Mouse (Mus musculus): ENCODE data around the gene Pde2a. TPM values are rescaled to one million over a fixed set of nuclear protein-coding genes. Genes with fewer than 3 reads are reported as not detected.
A peak's percentile ranks its signal among the peaks of the same experiment; 100 is the strongest.

Gene Pde2a
- polyA plus RNA-seq, 1 experiment: 49.3 TPM

DNA sequence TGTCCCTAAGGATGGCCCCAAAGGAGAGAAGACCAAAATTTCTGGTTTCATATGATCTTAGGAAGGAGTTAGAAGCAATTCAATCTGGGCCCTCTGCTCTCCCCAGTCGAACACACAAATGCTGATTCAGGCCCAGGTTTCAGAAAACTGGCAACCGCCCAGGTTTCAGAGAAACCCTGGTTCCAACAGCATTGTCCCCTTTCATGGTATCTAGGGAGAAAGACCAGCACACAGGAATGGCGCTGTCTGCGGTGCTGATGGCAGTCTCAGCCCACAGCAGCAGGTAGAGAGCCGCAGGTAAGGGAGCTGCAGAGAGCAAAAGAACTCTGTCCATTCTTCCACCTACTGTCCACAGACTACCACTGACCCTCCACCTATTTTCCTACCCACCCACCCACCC, 55.7 kb downstream of the Pde2a start:
- no peaks in the 10 kb centered on the region for H3K79me2 ChIP-seq (ENCODE audit: control insufficient read depth, insufficient read depth)
- H3K4me3 ChIP-seq: no peak overlapping the region
- H3K4me2 ChIP-seq (ENCODE audit: low read depth): no peak overlapping the region
- no peak overlapping the region for H3ac ChIP-seq (ENCODE audit: control insufficient read depth, insufficient read length)
- no peaks in the 10 kb centered on the region for H3K36me3 ChIP-seq (ENCODE audit: control insufficient read depth, insufficient read depth)
- TF ChIP-seq MAX (IDR thresholded peaks at IDR 0.05; ENCODE audit: low read depth): no peak
- TF ChIP-seq REST (IDR thresholded peaks at IDR 0.05; ENCODE audit: insufficient read depth, insufficient read length): peak; percentile 79
- TF ChIP-seq MYOD1 (IDR thresholded peaks at IDR 0.05; ENCODE audit: control insufficient read depth in 1 of 3, insufficient read length in 2 of 3, low read depth in 2 of 3): no peak
- H3K27me3 ChIP-seq (ENCODE audit: control insufficient read depth, insufficient read depth, insufficient read length): no peaks in the 10 kb centered on the region

DNA sequence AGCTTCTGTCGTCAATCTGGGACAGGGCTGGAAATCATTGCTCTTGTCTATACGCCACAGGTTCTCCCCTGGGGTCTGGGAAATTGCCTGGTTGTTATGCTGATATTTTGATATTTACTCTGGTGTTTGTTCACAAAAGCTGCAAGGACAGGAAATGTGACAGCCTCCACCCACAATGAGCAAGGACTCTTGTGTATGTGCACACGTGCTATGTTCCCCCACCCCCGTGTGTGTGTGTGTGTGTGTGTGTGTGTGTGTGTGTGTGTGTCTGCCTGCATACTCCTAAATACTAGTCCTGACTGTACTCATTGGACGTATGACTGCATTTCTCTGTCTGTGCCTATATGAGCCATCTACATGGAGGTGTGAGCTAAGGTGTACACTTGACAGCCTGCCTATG, 56.6 kb downstream of the Pde2a start:
- Histone ChIP-seq H3K79me2 (ENCODE audit: control insufficient read depth, insufficient read depth) (no peaks in the 10 kb centered on the region), H3K4me2 (ENCODE audit: low read depth) (no peak overlapping the region), H3ac (ENCODE audit: control insufficient read depth, insufficient read length) (no peak overlapping the region), H3K36me3 (ENCODE audit: control insufficient read depth, insufficient read depth) (no peaks in the 10 kb centered on the region), H3K27me3 (ENCODE audit: control insufficient read depth, insufficient read depth, insufficient read length) (no peaks in the 10 kb centered on the region), H3K4me3 (no peak overlapping the region)
- TF ChIP-seq MYOG (IDR thresholded peaks at IDR 0.05; ENCODE audit: control insufficient read depth in 1 of 3, insufficient read depth in 1 of 3, insufficient read length in 2 of 3, low read depth in 2 of 3) (no peak), USF1 (IDR thresholded peaks at IDR 0.05; ENCODE audit: low read depth) (no peak), E2F4 (IDR thresholded peaks at IDR 0.05; ENCODE audit: insufficient read depth) (no peak), TCF3 (IDR thresholded peaks at IDR 0.05; ENCODE audit: insufficient read length, low read depth) (no peak), MYOD1 (IDR thresholded peaks at IDR 0.05; ENCODE audit: control insufficient read depth in 1 of 3, insufficient read length in 2 of 3, low read depth in 2 of 3) (no peak), CEBPB (IDR thresholded peaks at IDR 0.05; ENCODE audit: insufficient read depth, poor library complexity, severe bottlenecking) (no peak), MAX (IDR thresholded peaks at IDR 0.05; ENCODE audit: low read depth) (no peak), POLR2A (IDR thresholded peaks at IDR 0.05; ENCODE audit: insufficient read length, low read depth) (no peak), REST (IDR thresholded peaks at IDR 0.05; ENCODE audit: insufficient read depth, insufficient read length) (no peak), POLR2AphosphoS2 (IDR thresholded peaks at IDR 0.05; ENCODE audit: insufficient read length, low read depth) (no peak), TCF12 (IDR thresholded peaks at IDR 0.05; ENCODE audit: insufficient read depth, poor library complexity, severe bottlenecking) (no peak), SRF (IDR thresholded peaks at IDR 0.05; ENCODE audit: control insufficient read depth, insufficient read length, low read depth) (no peak)

DNA sequence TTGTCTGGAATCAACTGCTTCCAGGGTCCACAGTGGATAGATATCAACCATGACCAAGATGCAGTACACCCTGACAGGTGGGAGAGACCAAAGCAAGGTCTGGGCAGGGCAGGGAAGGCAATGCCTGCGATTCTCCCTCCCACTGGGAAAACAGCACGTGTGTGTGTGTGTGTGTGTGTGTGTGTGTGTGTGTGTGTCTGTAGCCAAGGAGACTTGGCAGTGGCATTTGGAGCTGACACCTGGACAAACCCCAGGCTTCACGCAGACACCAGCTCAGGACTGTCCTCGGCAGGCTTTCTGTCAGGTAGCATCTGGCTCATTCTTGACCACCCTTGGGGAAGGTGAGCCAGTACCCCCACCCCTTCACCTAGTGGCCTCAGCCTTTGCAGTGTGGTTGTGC, 58.4 kb downstream of the Pde2a start:
- H3K36me3 ChIP-seq (ENCODE audit: control insufficient read depth, insufficient read depth): no peaks in the 10 kb centered on the region
- no peak overlapping the region for H3K4me3 ChIP-seq
- H3K27me3 ChIP-seq (ENCODE audit: control insufficient read depth, insufficient read depth, insufficient read length): no peaks in the 10 kb centered on the region
- no peak for TF ChIP-seq MYOD1 (IDR thresholded peaks at IDR 0.05; ENCODE audit: control insufficient read depth in 1 of 3, insufficient read length in 2 of 3, low read depth in 2 of 3)
- no peak for TF ChIP-seq MAX (IDR thresholded peaks at IDR 0.05; ENCODE audit: low read depth)
- no peak overlapping the region for H3ac ChIP-seq (ENCODE audit: control insufficient read depth, insufficient read length)
- no peaks in the 10 kb centered on the region for H3K79me2 ChIP-seq (ENCODE audit: control insufficient read depth, insufficient read depth)
- no peak overlapping the region for H3K4me2 ChIP-seq (ENCODE audit: low read depth)

DNA sequence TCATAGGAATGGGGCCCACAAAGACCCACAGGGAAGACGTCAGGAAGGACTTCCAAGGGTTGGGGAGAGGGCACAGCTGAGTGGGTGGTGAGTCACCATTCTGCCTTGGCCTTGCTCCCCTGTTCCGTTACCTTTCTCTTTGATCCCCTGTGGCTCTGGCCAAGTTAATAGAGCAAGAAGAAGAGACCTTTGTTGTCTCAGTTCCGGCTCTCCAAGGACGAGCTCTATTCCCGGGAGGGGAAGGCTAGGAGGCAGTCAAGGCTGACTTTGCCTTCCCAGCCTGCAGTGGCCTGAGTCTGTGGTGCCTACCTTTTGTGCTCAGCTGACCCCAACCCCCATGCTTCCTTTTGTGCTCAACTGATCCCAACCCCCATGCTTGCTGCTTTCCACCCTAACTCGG, 59.2 kb downstream of the Pde2a start:
- no peak for TF ChIP-seq MAX (IDR thresholded peaks at IDR 0.05; ENCODE audit: low read depth)
- TF ChIP-seq POLR2A (IDR thresholded peaks at IDR 0.05; ENCODE audit: insufficient read length, low read depth): no peak
- no peak for TF ChIP-seq E2F4 (IDR thresholded peaks at IDR 0.05; ENCODE audit: insufficient read depth)
- no peak for TF ChIP-seq USF1 (IDR thresholded peaks at IDR 0.05; ENCODE audit: low read depth)
- TF ChIP-seq REST (IDR thresholded peaks at IDR 0.05; ENCODE audit: insufficient read depth, insufficient read length): no peak
- H3K79me2 ChIP-seq (ENCODE audit: control insufficient read depth, insufficient read depth): no peaks in the 10 kb centered on the region
- H3K27me3 ChIP-seq (ENCODE audit: control insufficient read depth, insufficient read depth, insufficient read length): no peaks in the 10 kb centered on the region
- no peak overlapping the region for H3K4me2 ChIP-seq (ENCODE audit: low read depth)
- H3K36me3 ChIP-seq (ENCODE audit: control insufficient read depth, insufficient read depth): no peaks in the 10 kb centered on the region
- no peak overlapping the region for H3ac ChIP-seq (ENCODE audit: control insufficient read depth, insufficient read length)
- H3K4me3 ChIP-seq: no peak overlapping the region

DNA sequence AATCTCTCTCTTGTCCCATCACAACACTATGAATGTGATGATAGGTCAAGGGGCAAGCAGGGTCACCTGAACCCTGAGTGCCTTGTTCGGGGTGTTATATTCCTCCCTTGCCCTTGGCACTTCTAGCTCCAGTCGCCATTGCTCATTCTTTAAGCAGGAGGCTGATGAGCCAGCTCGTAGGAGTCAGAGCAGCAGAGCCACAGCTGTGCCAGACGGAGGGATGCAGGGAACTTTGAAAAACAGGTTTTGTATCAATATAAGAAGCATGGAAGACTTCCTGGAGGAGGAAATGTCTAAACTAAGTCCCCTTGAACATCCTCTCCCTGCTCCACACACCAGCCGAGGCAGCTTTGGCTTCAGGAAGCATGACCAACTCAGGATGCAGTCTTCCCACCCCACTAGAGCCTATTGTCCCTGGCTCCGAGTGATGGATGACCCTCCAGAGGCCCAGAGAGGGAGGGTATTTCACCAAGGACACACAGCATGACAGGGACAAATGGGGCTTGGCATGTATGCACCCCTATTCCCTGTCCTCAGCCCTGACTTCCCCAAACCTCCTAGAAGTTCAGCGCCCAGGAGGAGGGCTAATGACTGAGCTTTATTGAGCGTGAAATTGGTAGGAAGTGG, 60.5 kb downstream of the Pde2a start:
- H3K36me3 ChIP-seq (ENCODE audit: control insufficient read depth, insufficient read depth): no peaks in the 10 kb centered on the region

More for the DNA sequence above, 60.5 kb downstream of the Pde2a start:
- no peaks in the 10 kb centered on the region for H3K27me3 ChIP-seq (ENCODE audit: control insufficient read depth, insufficient read depth, insufficient read length)
- no peak for TF ChIP-seq REST (IDR thresholded peaks at IDR 0.05; ENCODE audit: insufficient read depth, insufficient read length)
- TF ChIP-seq USF1 (IDR thresholded peaks at IDR 0.05; ENCODE audit: low read depth): no peak
- TF ChIP-seq SRF (IDR thresholded peaks at IDR 0.05; ENCODE audit: control insufficient read depth, insufficient read length, low read depth): no peak
- no peak for TF ChIP-seq TCF12 (IDR thresholded peaks at IDR 0.05; ENCODE audit: insufficient read depth, poor library complexity, severe bottlenecking)
- no peak for TF ChIP-seq POLR2A (IDR thresholded peaks at IDR 0.05; ENCODE audit: insufficient read length, low read depth)
- TF ChIP-seq MYOG (IDR thresholded peaks at IDR 0.05; ENCODE audit: control insufficient read depth in 1 of 3, insufficient read depth in 1 of 3, insufficient read length in 2 of 3, low read depth in 2 of 3): no peak
- no peak for TF ChIP-seq TCF3 (IDR thresholded peaks at IDR 0.05; ENCODE audit: insufficient read length, low read depth)
- no peak for TF ChIP-seq CEBPB (IDR thresholded peaks at IDR 0.05; ENCODE audit: insufficient read depth, poor library complexity, severe bottlenecking)
- TF ChIP-seq MAX (IDR thresholded peaks at IDR 0.05; ENCODE audit: low read depth): no peak
- no peak for TF ChIP-seq MYOD1 (IDR thresholded peaks at IDR 0.05; ENCODE audit: control insufficient read depth in 1 of 3, insufficient read length in 2 of 3, low read depth in 2 of 3)
- TF ChIP-seq E2F4 (IDR thresholded peaks at IDR 0.05; ENCODE audit: insufficient read depth): no peak
- TF ChIP-seq POLR2AphosphoS2 (IDR thresholded peaks at IDR 0.05; ENCODE audit: insufficient read length, low read depth): no peak
- no peak overlapping the region for H3K4me2 ChIP-seq (ENCODE audit: low read depth)
- H3K79me2 ChIP-seq (ENCODE audit: control insufficient read depth, insufficient read depth): no peaks in the 10 kb centered on the region
- H3ac ChIP-seq (ENCODE audit: control insufficient read depth, insufficient read length): no peak overlapping the region
- no peak overlapping the region for H3K4me3 ChIP-seq

All from myocyte (in vitro differentiated cells).